11 mouse cellular contexts compared by ENCODE assay signal in genomic region chr7:138657521-138657920, GRCm38 (mm10).
"Had no signal": no experiment of that assay in that cellular context is flagged by ENCODE, and none has a peak within 500 bp of the region (broad histone marks: within the 10 kb centered on the region; RNA-seq: fewer than 3 reads in every experiment).

No protein-coding gene starts in this region.

- H3K4me3 ChIP-seq: limb, embryonic 13.5 days; midbrain, embryonic 13.5 days had no signal

- H3K4me2 ChIP-seq: limb, embryonic 13.5 days; midbrain, embryonic 13.5 days had no signal

- H3K36me3 ChIP-seq: limb, embryonic 13.5 days; midbrain, embryonic 13.5 days had no signal

- ATAC-seq: intestine, embryonic 16.5 days; midbrain, embryonic 13.5 days had no signal

- H3K27ac ChIP-seq: limb, embryonic 13.5 days; liver, embryonic 14.5 days; midbrain, embryonic 13.5 days had no signal

- DNase-seq: layer of hippocampus, adult 9-11 months; layer of hippocampus, postnatal 36 days; left cerebral cortex, postnatal 4 days; lung, adult 18-20 months; spleen, adult 18-20 months; thymus, adult 18-20 months; thymus, postnatal 25 days had no signal

- H3K27me3 ChIP-seq: limb, embryonic 13.5 days; midbrain, embryonic 13.5 days had no signal

- H3K9ac ChIP-seq: limb, embryonic 13.5 days; liver, embryonic 14.5 days; midbrain, embryonic 13.5 days had no signal

- H3K4me1 ChIP-seq: midbrain, embryonic 13.5 days had no signal

- H3K9me3 ChIP-seq: midbrain, embryonic 13.5 days had no signal
